ENCODE assay signal across 22 mouse cellular contexts in the genomic region with DNA sequence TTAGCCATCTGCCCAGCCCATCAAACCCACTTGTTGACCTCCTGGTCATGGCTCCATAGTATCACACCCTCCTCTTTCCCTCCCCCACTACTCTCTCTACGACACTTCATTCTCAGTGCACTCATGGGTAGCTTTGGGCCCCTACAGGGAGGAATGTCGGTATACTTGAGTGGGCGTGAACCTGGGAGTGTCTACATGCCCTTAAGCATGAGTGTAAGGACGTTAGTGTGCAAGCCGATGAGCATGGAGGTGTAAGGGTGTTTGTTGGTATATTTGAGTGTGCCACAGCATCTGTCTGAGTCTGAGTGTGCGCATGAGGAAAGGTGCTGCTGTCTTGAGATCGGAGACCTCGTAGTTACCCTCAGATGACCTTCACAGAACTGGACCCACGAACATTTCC. TPM values are rescaled to one million over a fixed set of nuclear protein-coding genes. Genes with fewer than 3 reads are reported as not detected.
DNase-seq lines count a peak whose midpoint lies in the region; ATAC-seq and TF ChIP-seq lines count a peak whose summit lies in the region.
"Had no signal": no experiment of that assay in that cellular context is flagged by ENCODE, and none has a peak within 500 bp of the region (broad histone marks: within the 10 kb centered on the region; RNA-seq: fewer than 3 reads in every experiment).

No protein-coding gene starts in this region.

- no peaks in the 10 kb centered on the region for H3K9me3 ChIP-seq in intestine, embryonic 15.5 days
- H3K9me3 ChIP-seq in intestine, postnatal 0 days (ENCODE audit: control insufficient read depth), result no peaks in the 10 kb centered on the region
- no peaks in the 10 kb centered on the region for H3K9me3 ChIP-seq in G1E (replicated peaks)
- no peaks in the 10 kb centered on the region for H3K9me3 ChIP-seq in liver, embryonic 15.5 days (replicated peaks)
- H3K9me3 ChIP-seq: embryonic facial prominence, embryonic 12.5 days; hindbrain, embryonic 12.5 days; limb, embryonic 12.5 days; midbrain, embryonic 12.5 days had no signal

- no peak overlapping the region for H3K4me2 ChIP-seq in intestine, embryonic 15.5 days (replicated peaks)
- no peak overlapping the region for H3K4me2 ChIP-seq in intestine, postnatal 0 days (replicated peaks; ENCODE audit: low read depth)
- peak overlapping the region; percentile 71 for H3K4me2 ChIP-seq in liver, embryonic 15.5 days
- H3K4me2 ChIP-seq: embryonic facial prominence, embryonic 12.5 days; hindbrain, embryonic 12.5 days; limb, embryonic 12.5 days; midbrain, embryonic 12.5 days had no signal

- ATAC-seq in intestine, embryonic 15.5 days, result peak; percentile 69; the same call in 1 of the 2 replicates
- no peak for ATAC-seq in intestine, postnatal 0 days
- no peak for ATAC-seq in G1E (ENCODE audit: extremely low read depth, insufficient number of reproducible peaks, low FRiP score, poor library complexity, severe bottlenecking)
- peak; percentile 60 for ATAC-seq in erythroblast, adult 5-6 weeks (replicated peaks; ENCODE audit: low FRiP score, poor library complexity, severe bottlenecking)
- ATAC-seq in liver, embryonic 15.5 days (ENCODE audit: insufficient read depth), result peak; percentile 81

- WGBS in intestine, embryonic 15.5 days, result 75% methylated on average over 9 of the region's 9 CpGs
- 67% methylated on average over 9 of the region's 9 CpGs for WGBS in intestine, postnatal 0 days
- WGBS in liver, embryonic 15.5 days (ENCODE audit: insufficient replicate concordance), result 39% methylated on average over 9 of the region's 9 CpGs
- 72% methylated on average over 9 of the region's 9 CpGs for WGBS in cerebellum, adult 2 months

- H3K4me3 ChIP-seq in intestine, embryonic 15.5 days (replicated peaks), result no peak overlapping the region
- H3K4me3 ChIP-seq in intestine, postnatal 0 days (ENCODE audit: low read depth, low read length), result no peak overlapping the region
- H3K4me3 ChIP-seq in G1E (ENCODE audit: low read depth, low read length), result peak overlapping the region; percentile 1; the same call in 1 of the 2 replicates
- peak overlapping the region; percentile 34 for H3K4me3 ChIP-seq in liver, embryonic 15.5 days (replicated peaks)
- no peak overlapping the region for H3K4me3 ChIP-seq in cerebellum, adult 2 months (replicated peaks; ENCODE audit: insufficient read depth, low read depth, low read length)
- H3K4me3 ChIP-seq: embryonic facial prominence, embryonic 12.5 days; hindbrain, embryonic 12.5 days; left cerebral cortex, adult 2 months; limb, embryonic 12.5 days; midbrain, embryonic 12.5 days; myocyte had no signal

- TF ChIP-seq CTCF in intestine, postnatal 0 days (IDR thresholded peaks at IDR 0.05; ENCODE audit: low read depth), result no peak
- TF ChIP-seq CTCF in G1E (IDR thresholded peaks at IDR 0.05; ENCODE audit: low read depth, low read length), result no peak
- TF ChIP-seq CTCF in cerebellum, adult 2 months (IDR thresholded peaks at IDR 0.05; ENCODE audit: borderline replicate concordance, insufficient read depth, low read depth, low read length), result no peak

- H3K27ac ChIP-seq in intestine, embryonic 15.5 days, result no peak overlapping the region
- H3K27ac ChIP-seq in intestine, postnatal 0 days (ENCODE audit: low read depth, low read length), result no peak overlapping the region
- peak overlapping the region; percentile 96 for H3K27ac ChIP-seq in liver, embryonic 15.5 days (replicated peaks)
- H3K27ac ChIP-seq in cerebellum, adult 2 months (ENCODE audit: insufficient read depth, low read length), result no peak overlapping the region
- H3K27ac ChIP-seq: embryonic facial prominence, embryonic 12.5 days; hindbrain, embryonic 12.5 days; left cerebral cortex, adult 2 months; limb, embryonic 12.5 days; midbrain, embryonic 12.5 days had no signal

- H3K4me1 ChIP-seq in intestine, embryonic 15.5 days (replicated peaks), result no peaks in the 10 kb centered on the region
- no peaks in the 10 kb centered on the region for H3K4me1 ChIP-seq in intestine, postnatal 0 days (replicated peaks; ENCODE audit: control insufficient read depth, insufficient read depth, low read length)
- peaks cover 70% of the 10 kb centered on the region for H3K4me1 ChIP-seq in G1E (ENCODE audit: insufficient read depth, low read depth, low read length)
- H3K4me1 ChIP-seq in liver, embryonic 15.5 days (replicated peaks), result peaks cover 90% of the 10 kb centered on the region
- H3K4me1 ChIP-seq in cerebellum, adult 2 months (ENCODE audit: control insufficient read depth, insufficient read depth, low read length), result no peaks in the 10 kb centered on the region
- H3K4me1 ChIP-seq: embryonic facial prominence, embryonic 12.5 days; hindbrain, embryonic 12.5 days; midbrain, embryonic 12.5 days had no signal

- DNase-seq in G1E (ENCODE audit: low spot score) (no peak), adipocyte (ENCODE audit: low spot score) (no peak)
- DNase-seq in cerebellum, adult 2 months, result no peak
- DNase-seq in left cerebral cortex, adult 8-10 months (ENCODE audit: low spot score in 2 of 2), result no peak
- DNase-seq: adrenal gland, postnatal 25 days; cerebellum, postnatal 25 days; gastrocnemius, postnatal 36 days; kidney, adult 11 months; thymus, postnatal 4 days had no signal

- no peak overlapping the region for H3K9ac ChIP-seq in intestine, embryonic 15.5 days
- H3K9ac ChIP-seq in intestine, postnatal 0 days (ENCODE audit: low read depth, low read length), result no peak overlapping the region
- 0 out of 2 replicates have a peak overlapping the region, but pooled peaks have one; percentile 19 for H3K9ac ChIP-seq in liver, embryonic 15.5 days
- H3K9ac ChIP-seq: embryonic facial prominence, embryonic 12.5 days; hindbrain, embryonic 12.5 days; limb, embryonic 12.5 days; midbrain, embryonic 12.5 days had no signal

- H3K36me3 ChIP-seq in intestine, embryonic 15.5 days, result no peaks in the 10 kb centered on the region
- no peaks in the 10 kb centered on the region for H3K36me3 ChIP-seq in intestine, postnatal 0 days (ENCODE audit: control insufficient read depth, insufficient read depth)
- no peaks in the 10 kb centered on the region for H3K36me3 ChIP-seq in G1E (replicated peaks)
- H3K36me3 ChIP-seq in liver, embryonic 15.5 days (replicated peaks), result no peaks in the 10 kb centered on the region
- H3K36me3 ChIP-seq: embryonic facial prominence, embryonic 12.5 days; hindbrain, embryonic 12.5 days; limb, embryonic 12.5 days; midbrain, embryonic 12.5 days had no signal

- H3K27me3 ChIP-seq in intestine, embryonic 15.5 days (replicated peaks), result no peaks in the 10 kb centered on the region
- H3K27me3 ChIP-seq in intestine, postnatal 0 days (replicated peaks; ENCODE audit: control insufficient read depth, insufficient read depth, low read length), result no peaks in the 10 kb centered on the region
- H3K27me3 ChIP-seq in G1E (ENCODE audit: insufficient read depth, low read length), result no peaks in the 10 kb centered on the region
- 0 out of 2 replicates have a peak, but pooled peaks cover 4% of the 10 kb centered on the region for H3K27me3 ChIP-seq in liver, embryonic 15.5 days
- H3K27me3 ChIP-seq in cerebellum, adult 2 months (ENCODE audit: control insufficient read depth, insufficient read depth, low read length), result no peaks in the 10 kb centered on the region
- H3K27me3 ChIP-seq: embryonic facial prominence, embryonic 12.5 days; hindbrain, embryonic 12.5 days; limb, embryonic 12.5 days; midbrain, embryonic 12.5 days had no signal

- TF ChIP-seq POLR2A in cerebellum, adult 2 months (IDR thresholded peaks at IDR 0.05; ENCODE audit: borderline replicate concordance, insufficient read depth, low read length), result no peak

RNA-seq across cellular contexts. Expression of a gene that starts 11.0 kb away (rescaled TPM):
- 2.3 and 2.8 TPM in 2 replicates for polyA plus RNA-seq in intestine, embryonic 15.5 days (2015; fragmentation: Nextera tagmentation; extraction: Ambion mirVana)
- 4.1 and 7.4 TPM in 2 replicates for polyA plus RNA-seq in intestine, postnatal 0 days (2015; fragmentation: Nextera tagmentation; extraction: Ambion mirVana)
- total RNA-seq in G1E (2014; fragmentation: Nextera tagmentation), result not detected in 2 replicates
- total RNA-seq in G1E (2017), result 0.76 and 0.98 TPM in 2 replicates
- 1.1 and 1.9 TPM in 2 replicates for polyA plus RNA-seq in G1E (2012)
- total RNA-seq in erythroblast, adult 5-6 weeks (2015; ENCODE audit: low replicate concordance), result not detected in 2 replicates
- total RNA-seq in erythroblast, adult 5-6 weeks (2017; ENCODE audit: low replicate concordance), result not detected in 2 replicates
- 12.3 and 12.8 TPM in 2 replicates for polyA plus RNA-seq in liver, embryonic 15.5 days (2015; fragmentation: Nextera tagmentation; extraction: Ambion mirVana)
- 0.05 TPM in 1 of 2 replicates, not detected in the other for polyA plus RNA-seq in cerebellum, adult 2 months (2012; rRNA removed)
- total RNA-seq in left cerebral cortex, adult 8-10 months (2022), result not detected
- total RNA-seq: adrenal gland, postnatal 25 days; gastrocnemius, postnatal 36 days; layer of hippocampus, adult 18-20 months; left cerebral cortex, adult 2 months had no signal
- polyA plus RNA-seq: myocyte had no signal

RNA-seq across cellular contexts. Expression of a gene that starts 37.3 kb away (rescaled TPM):
- polyA plus RNA-seq in intestine, embryonic 15.5 days (2015; fragmentation: Nextera tagmentation; extraction: Ambion mirVana), result 21.7 and 21.8 TPM in 2 replicates
- polyA plus RNA-seq in intestine, postnatal 0 days (2015; fragmentation: Nextera tagmentation; extraction: Ambion mirVana), result 7.7 and 8.4 TPM in 2 replicates
- total RNA-seq in G1E (2014; fragmentation: Nextera tagmentation), result 28.5 and 29.9 TPM in 2 replicates
- total RNA-seq in G1E (2017), result 14.8 and 15.9 TPM in 2 replicates
- 73.1 and 82.3 TPM in 2 replicates for polyA plus RNA-seq in G1E (2012)
- total RNA-seq in erythroblast, adult 5-6 weeks (2015; ENCODE audit: low replicate concordance), result 1.9 and 2.9 TPM in 2 replicates
- total RNA-seq in erythroblast, adult 5-6 weeks (2017; ENCODE audit: low replicate concordance), result 4.8 and 10.7 TPM in 2 replicates
- polyA plus RNA-seq in liver, embryonic 15.5 days (2015; fragmentation: Nextera tagmentation; extraction: Ambion mirVana), result 9.2 and 9.7 TPM in 2 replicates
- polyA plus RNA-seq in cerebellum, adult 2 months (2012; rRNA removed), result 61.2 and 63.6 TPM in 2 replicates
- total RNA-seq in left cerebral cortex, adult 8-10 months (2022), result 10 to 100 TPM; 90.4 to 97.6 (median 95.2) TPM

RNA-seq across cellular contexts. Expression of a gene that starts 39.0 kb away (rescaled TPM):
- 0.35 and 0.62 TPM in 2 replicates for polyA plus RNA-seq in intestine, embryonic 15.5 days (2015; fragmentation: Nextera tagmentation; extraction: Ambion mirVana)
- 9.9 and 14.1 TPM in 2 replicates for polyA plus RNA-seq in intestine, postnatal 0 days (2015; fragmentation: Nextera tagmentation; extraction: Ambion mirVana)
- total RNA-seq in G1E (2014; fragmentation: Nextera tagmentation) (not detected in 2 replicates), G1E (2017) (not detected in 2 replicates)
- not detected in 2 replicates for polyA plus RNA-seq in G1E (2012)
- total RNA-seq in erythroblast, adult 5-6 weeks (2015; ENCODE audit: low replicate concordance), result not detected in 2 replicates
- not detected in 2 replicates for total RNA-seq in erythroblast, adult 5-6 weeks (2017; ENCODE audit: low replicate concordance)
- polyA plus RNA-seq in liver, embryonic 15.5 days (2015; fragmentation: Nextera tagmentation; extraction: Ambion mirVana), result 0.79 and 1.2 TPM in 2 replicates
- polyA plus RNA-seq in cerebellum, adult 2 months (2012; rRNA removed), result not detected in 2 replicates
- total RNA-seq in left cerebral cortex, adult 8-10 months (2022), result not detected
- total RNA-seq: left cerebral cortex, adult 2 months had no signal
- polyA plus RNA-seq: embryonic facial prominence, embryonic 12.5 days; forebrain, embryonic 11.5 days; heart, embryonic 14.5 days; hindbrain, embryonic 12.5 days; limb, embryonic 12.5 days; midbrain, embryonic 12.5 days; myocyte had no signal

RNA-seq across cellular contexts. Expression of a gene that starts 48.6 kb away (rescaled TPM):
- 64.5 and 68.6 TPM in 2 replicates for polyA plus RNA-seq in intestine, embryonic 15.5 days (2015; fragmentation: Nextera tagmentation; extraction: Ambion mirVana)
- polyA plus RNA-seq in intestine, postnatal 0 days (2015; fragmentation: Nextera tagmentation; extraction: Ambion mirVana), result 64.5 and 67.9 TPM in 2 replicates
- total RNA-seq in G1E (2014; fragmentation: Nextera tagmentation) (220 and 322 TPM in 2 replicates), G1E (2017) (35.7 and 44.8 TPM in 2 replicates)
- polyA plus RNA-seq in G1E (2012), result 40.8 and 40.9 TPM in 2 replicates
- total RNA-seq in erythroblast, adult 5-6 weeks (2015; ENCODE audit: low replicate concordance), result 229 and 299 TPM in 2 replicates
- 275 and 350 TPM in 2 replicates for total RNA-seq in erythroblast, adult 5-6 weeks (2017; ENCODE audit: low replicate concordance)
- 45.4 and 47.8 TPM in 2 replicates for polyA plus RNA-seq in liver, embryonic 15.5 days (2015; fragmentation: Nextera tagmentation; extraction: Ambion mirVana)
- polyA plus RNA-seq in cerebellum, adult 2 months (2012; rRNA removed), result 109 and 135 TPM in 2 replicates
- total RNA-seq in left cerebral cortex, adult 8-10 months (2022), result 100 to 1,000 TPM in 1 of 4 experiments, 10 to 100 TPM in 3; 85.5 to 101 (median 86.4) TPM

Comparison
In these comparisons a context has a peak if more than half of its experiments do, and no peak if none do; other contexts are left out.
1. ATAC-seq: peak in intestine, embryonic 15.5 days (single experiment), erythroblast, adult 5-6 weeks (single experiment) and liver, embryonic 15.5 days (single experiment); none in intestine, postnatal 0 days (single experiment) and G1E (single experiment).
2. H3K4me3 ChIP-seq: peak in G1E (single experiment) and liver, embryonic 15.5 days (single experiment); none in intestine, embryonic 15.5 days (single experiment), intestine, postnatal 0 days (single experiment) and cerebellum, adult 2 months (single experiment).